Mouse (Mus musculus) left cerebral cortex, adult 9 months (tissue): ENCODE results near the gene Etv4.
A peak's percentile ranks its signal among the peaks of the same experiment; 100 is the strongest.

ENCODE experiments used
- DNase-seq, 2 experiments: peaks; one replicate each; pipeline ENCODE4 v3.0.0; 2022; ENCODE audit warnings: low spot score in 2 of 2

The Etv4 gene

GRCm38 (mm10) chr11:101785852-101786205, 658 bp upstream of the Etv4 start:
- no peak for DNase-seq

GRCm38 (mm10) chr11:101784488-101785142, 556 bp downstream of the Etv4 start:
- DNase-seq = peak in 1 of 2 experiments; percentile 47

- DNase-seq = no peak
These were observed 1.1 kb downstream of the Etv4 start for GRCm38 (mm10) chr11:101784072-101784471.

- no peak for DNase-seq
These were observed 1.6 kb downstream of the Etv4 start for GRCm38 (mm10) chr11:101783584-101783983.

- DNase-seq = peak in 1 of 2 experiments; percentile 22
These were observed 2.0 kb downstream of the Etv4 start for GRCm38 (mm10) chr11:101783135-101783534.

GRCm38 (mm10) chr11:101776846-101777245, 8.3 kb downstream of the Etv4 start:
- no peak for DNase-seq

GRCm38 (mm10) chr11:101772449-101772848, 12.7 kb downstream of the Etv4 start:
- no peak for DNase-seq

GRCm38 (mm10) chr11:101772027-101772426, 13.1 kb downstream of the Etv4 start:
- no peak for DNase-seq

- no peak for DNase-seq
These were observed 14.9 kb downstream of the Etv4 start for GRCm38 (mm10) chr11:101770266-101770665.

GRCm38 (mm10) chr11:101768721-101769120, 16.4 kb downstream of the Etv4 start:
- no peak for DNase-seq

- DNase-seq = no peak
These were observed 17.8 kb downstream of the Etv4 start for GRCm38 (mm10) chr11:101767326-101767725.

GRCm38 (mm10) chr11:101764546-101764945, 20.6 kb downstream of the Etv4 start:
- DNase-seq = no peak

GRCm38 (mm10) chr11:101763723-101764122, 21.4 kb downstream of the Etv4 start:
- peak in 1 of 2 experiments; percentile 54 for DNase-seq

- no peak for DNase-seq
These were observed 25.6 kb downstream of the Etv4 start for GRCm38 (mm10) chr11:101759530-101759929.

- DNase-seq = peak in 1 of 2 experiments; percentile 65
These were observed 26.7 kb downstream of the Etv4 start for GRCm38 (mm10) chr11:101758431-101758830.

GRCm38 (mm10) chr11:101757366-101757765, 27.8 kb downstream of the Etv4 start:
- no peak for DNase-seq

GRCm38 (mm10) chr11:101756616-101757015, 28.6 kb downstream of the Etv4 start:
- DNase-seq = peak in 1 of 2 experiments; percentile 52

GRCm38 (mm10) chr11:101733596-101733995, 51.6 kb downstream of the Etv4 start:
- no peak for DNase-seq

GRCm38 (mm10) chr11:101732518-101733440, 52.4 kb downstream of the Etv4 start, which contains the start of gene Dhx8:
Gene Dhx8 (plus strand): TSS chr11:101732919.
- DNase-seq = peak; percentile 96 to 99

GRCm38 (mm10) chr11:101729308-101729707, 55.9 kb downstream of the Etv4 start:
- no peak for DNase-seq

- DNase-seq = no peak
These were observed 58.4 kb downstream of the Etv4 start for GRCm38 (mm10) chr11:101726765-101727164.

- DNase-seq = no peak
These were observed 60.1 kb downstream of the Etv4 start for GRCm38 (mm10) chr11:101725043-101725442.
